Mouse (Mus musculus) T-cell, adult 66 days (primary cell): Measurements from ENCODE around the gene Upk3b. TPM values are rescaled to one million over a fixed set of nuclear protein-coding genes. Genes with fewer than 3 reads are reported as not detected.

Experiments
- total RNA-seq, 2 experiments: library from RNA; stranded (reverse); gene quantifications; 3 replicates in 1 of 2; 4 replicates in 1 of 2; pipeline ENCODE4 v1.2.4; 2023

Upk3b gene
- under 1 TPM; 0.44 to 0.71 TPM for total RNA-seq

DNA sequence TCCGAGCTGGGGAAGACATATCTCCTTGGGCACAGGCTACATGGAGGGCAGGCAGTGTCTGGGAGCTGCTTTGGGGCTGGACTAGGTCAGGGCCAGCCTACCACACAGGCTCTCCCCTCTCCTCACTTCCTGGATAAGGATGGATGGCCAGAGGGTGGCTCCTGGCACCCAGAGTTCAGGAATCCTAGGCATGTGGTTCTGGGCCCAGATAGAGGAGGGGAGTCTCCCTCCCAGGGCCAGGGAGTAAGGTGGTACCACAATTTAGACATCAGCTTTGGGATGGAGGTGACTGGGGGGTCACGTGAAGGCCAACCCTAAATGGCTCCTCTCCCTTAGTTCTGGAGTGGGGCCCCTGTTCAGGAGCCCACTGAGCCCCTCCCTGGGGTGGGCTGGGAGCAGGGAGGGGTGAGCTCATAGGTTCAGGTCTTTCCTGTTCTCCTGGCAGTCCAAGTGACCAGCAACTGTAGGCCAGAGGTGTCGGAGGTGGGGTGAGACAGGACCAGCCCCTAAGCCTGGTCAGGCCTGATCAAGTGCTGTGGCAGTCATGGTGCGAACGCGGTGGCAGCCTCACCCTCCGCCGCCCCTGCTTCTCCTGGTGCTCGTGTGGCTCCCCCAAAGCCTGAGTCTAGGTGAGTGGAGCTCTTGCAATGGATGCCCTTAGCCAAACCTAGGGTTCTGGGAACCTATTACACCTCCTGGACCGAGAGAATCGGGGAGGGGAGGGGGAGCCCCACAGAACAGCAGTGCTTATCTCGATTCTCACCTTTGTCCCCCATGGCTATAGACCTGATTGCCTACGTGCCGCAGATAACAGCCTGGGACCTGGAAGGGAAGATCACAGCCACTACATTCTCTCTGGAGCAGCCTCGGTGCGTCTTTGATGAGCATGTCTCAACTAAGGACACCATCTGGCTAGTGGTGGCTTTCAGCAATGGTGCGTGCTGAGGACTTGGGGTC, at the start of gene Upk3b:
Upk3b (plus strand) TSS at position 239 of the 957 bp plus-strand sequence.

DNA sequence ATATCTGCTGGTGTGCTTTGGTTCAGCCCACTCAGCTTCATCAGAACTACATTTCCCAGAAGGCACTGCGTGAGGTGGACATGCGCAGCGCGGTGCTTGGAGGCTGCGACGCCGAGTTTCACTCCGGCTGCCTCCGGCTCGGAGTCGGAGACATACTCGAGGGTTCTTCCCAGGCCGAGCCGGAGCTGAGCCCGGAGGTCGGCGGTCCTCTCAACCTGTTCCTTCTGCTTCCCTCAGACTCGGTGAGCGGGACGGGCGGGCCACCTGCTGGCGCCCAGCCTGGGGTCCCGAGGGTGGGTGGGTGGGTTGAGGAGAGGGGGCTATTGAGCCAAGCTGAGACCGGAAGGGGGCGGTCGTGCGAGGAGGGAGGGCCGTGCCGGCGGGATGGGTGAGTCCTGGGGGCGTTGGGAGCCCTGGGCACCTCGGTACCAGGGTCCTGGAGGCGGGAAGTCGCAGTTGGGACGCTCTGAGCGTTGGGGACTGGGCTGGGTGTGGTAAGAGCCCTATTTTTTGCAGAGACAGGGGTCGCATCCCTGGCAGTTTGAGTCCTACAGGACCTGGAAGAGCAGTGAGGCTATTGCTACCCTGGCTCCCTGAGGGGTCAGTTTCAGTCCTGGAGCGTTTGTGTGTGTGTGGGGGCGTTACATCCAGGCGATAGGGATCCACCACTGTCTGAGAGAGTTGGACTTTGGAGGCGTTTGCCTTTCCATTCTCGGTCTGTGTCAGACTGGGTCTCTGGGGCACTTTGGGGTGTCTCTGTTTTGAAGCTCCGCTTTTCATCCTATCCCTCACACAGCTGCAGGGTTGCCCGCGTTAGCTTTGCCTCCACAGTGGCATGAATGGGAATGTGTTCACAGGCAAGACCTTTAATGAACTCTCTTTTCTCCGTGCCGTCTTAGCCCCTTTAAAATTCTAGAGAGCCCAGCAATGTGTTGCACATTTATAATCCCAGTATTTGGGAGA, 43.3 kb upstream of the Upk3b start, which contains the start of gene Dtx2:
Dtx2 (plus strand) TSS at position 76 of the 963 bp plus-strand sequence.

DNA sequence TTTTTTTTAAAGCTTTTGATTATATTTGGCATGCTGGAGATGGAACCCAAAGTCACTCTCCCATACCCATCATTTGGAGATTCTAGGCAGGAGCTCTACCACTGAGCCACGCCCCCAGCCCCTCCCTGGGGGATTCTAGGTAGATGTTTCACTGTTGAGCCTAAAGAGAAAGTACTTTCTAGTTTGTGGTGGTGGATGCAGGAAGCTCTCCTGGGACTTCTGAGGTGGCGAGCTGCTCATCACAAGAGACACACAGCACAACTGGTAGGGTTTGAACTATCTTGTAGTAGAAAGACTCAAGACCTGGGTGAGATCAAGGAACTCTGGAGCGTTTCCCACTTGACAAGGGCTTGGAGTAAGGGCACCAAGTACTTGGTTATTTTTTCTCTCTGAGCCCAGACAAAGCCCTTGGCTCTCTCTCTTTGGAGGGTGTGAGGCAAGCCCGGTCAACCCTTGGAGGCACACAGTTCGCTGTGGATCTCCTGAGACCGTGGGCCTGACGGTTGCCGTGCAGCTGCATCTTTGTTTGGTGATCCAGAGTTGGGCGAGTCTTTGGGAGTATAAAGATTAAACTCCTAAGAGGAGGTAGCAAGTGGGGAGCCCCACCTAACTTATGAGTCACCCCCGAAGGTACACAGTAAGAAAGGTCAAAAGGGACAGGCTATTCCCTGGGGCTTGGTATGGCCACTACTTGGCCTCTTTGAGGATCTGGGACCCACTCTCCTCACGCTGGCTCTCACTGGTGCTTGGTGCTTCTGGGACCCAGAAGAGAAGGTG, 16.2 kb downstream of the Upk3b start, which contains the start of gene Upk3bl:
Upk3bl (plus strand) TSS at position 192 of the 777 bp plus-strand sequence.

DNA sequence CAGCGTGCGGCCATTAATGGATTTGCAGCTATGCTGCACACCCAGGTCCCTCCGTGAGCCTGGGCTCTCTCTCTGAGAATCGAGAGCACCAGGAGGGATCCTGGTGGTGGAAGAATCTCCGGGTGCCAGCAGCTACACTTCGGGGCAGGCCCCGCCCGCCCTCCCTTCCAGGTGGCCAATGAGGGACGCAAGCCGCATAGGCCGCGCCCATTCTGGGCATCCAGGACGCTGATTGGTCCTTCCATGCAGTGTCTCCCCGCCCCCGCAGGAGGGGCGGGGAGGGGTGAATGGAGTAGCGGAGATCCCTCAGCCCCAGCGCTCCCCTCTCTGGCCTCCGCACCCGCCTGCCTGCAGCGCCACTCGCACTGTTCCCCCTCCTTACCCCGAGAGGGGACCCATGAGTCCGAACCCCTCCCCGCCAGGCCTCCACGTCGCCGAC, 45.4 kb downstream of the Upk3b start, which contains the start of gene Rasa4:
Rasa4 (plus strand) TSS at position 248 of the 439 bp plus-strand sequence.

Other genes with a start within 250 kb of the Upk3b start
- not detected for gene Srrm3, start 231.6 kb upstream of the Upk3b start, total RNA-seq
- gene Hspb1, start 150.6 kb upstream of the Upk3b start, total RNA-seq: not detected
- 10 to 100 TPM; 62.2 to 73.1 TPM for gene Ywhag, start 103.9 kb upstream of the Upk3b start, total RNA-seq
- gene Ssc4d, start 64.0 kb upstream of the Upk3b start, total RNA-seq: 1 to 10 TPM in 1 of 2 experiments, not detected in 1; 1.7 TPM
- not detected for gene Zp3, start 58.4 kb upstream of the Upk3b start, total RNA-seq
- 10 to 100 TPM; 36.8 to 38.0 TPM for gene Dtx2, start 43.7 kb upstream of the Upk3b start, total RNA-seq
- not detected for gene Upk3bl, start 16.0 kb downstream of the Upk3b start, total RNA-seq
- 1 to 10 TPM; 5.0 to 6.5 TPM for gene Rasa4, start 45.4 kb downstream of the Upk3b start, total RNA-seq
- 10 to 100 TPM; 60.5 to 61.6 TPM for gene Polr2j, start 78.1 kb downstream of the Upk3b start, total RNA-seq
- 10 to 100 TPM; 45.7 to 60.0 TPM for gene Lrwd1, start 97.6 kb downstream of the Upk3b start, total RNA-seq
- 10 to 100 TPM; 36.6 to 38.4 TPM for gene Alkbh4, start 97.7 kb downstream of the Upk3b start, total RNA-seq
- gene Orai2, start 132.2 kb downstream of the Upk3b start, total RNA-seq: 100 to 1,000 TPM; 248 to 265 TPM
- gene Prkrip1, start 160.5 kb downstream of the Upk3b start, total RNA-seq: 10 to 100 TPM; 29.7 to 35.2 TPM
- 1 to 10 TPM in 1 of 2 experiments, under 1 TPM in 1; 0.99 to 4.1 TPM for gene Sh2b2, start 208.1 kb downstream of the Upk3b start, total RNA-seq